In the genomic region with DNA sequence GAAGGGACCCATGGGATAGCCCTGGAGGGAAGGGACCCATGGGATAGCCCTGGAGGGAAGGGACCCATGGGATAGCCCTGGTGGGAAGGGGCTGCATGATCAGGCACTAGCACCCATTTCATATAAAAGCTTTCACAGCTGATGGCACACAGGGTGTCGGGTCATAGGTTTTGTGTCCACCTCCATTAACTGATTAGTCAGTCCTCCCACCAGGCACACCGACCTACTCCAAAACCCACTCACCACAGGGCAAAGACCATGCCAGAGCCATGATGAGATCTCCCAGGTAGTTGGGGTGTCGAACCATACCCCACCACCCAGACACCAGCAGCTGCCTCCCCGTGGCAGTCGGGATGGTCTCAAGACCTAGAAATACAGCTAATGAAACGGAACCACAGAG, we compare ENCODE assay signal across 9 mouse cellular contexts. TPM values are rescaled to one million over a fixed set of nuclear protein-coding genes. Genes with fewer than 3 reads are reported as not detected.
DNase-seq lines count a peak whose midpoint lies in the region; ATAC-seq and TF ChIP-seq lines count a peak whose summit lies in the region.
"Had no signal": no experiment of that assay in that cellular context is flagged by ENCODE, and none has a peak within 500 bp of the region (broad histone marks: within the 10 kb centered on the region; RNA-seq: fewer than 3 reads in every experiment).

No protein-coding gene starts in this region.

- no peak for ATAC-seq in kidney, embryonic 15.5 days (replicated peaks; ENCODE audit: low FRiP score)
- ATAC-seq in G1E (ENCODE audit: extremely low read depth, insufficient number of reproducible peaks, low FRiP score, poor library complexity, severe bottlenecking) = no peak
- no peak for ATAC-seq in embryonic facial prominence, embryonic 14.5 days (ENCODE audit: low read depth)
- no peak for ATAC-seq in limb, embryonic 14.5 days (ENCODE audit: low FRiP score, low read depth)

- H3K4me2 ChIP-seq in kidney, embryonic 15.5 days = peak overlapping the region; percentile 98
- no peak overlapping the region for H3K4me2 ChIP-seq in embryonic facial prominence, embryonic 14.5 days (ENCODE audit: low read depth, low read length)
- H3K4me2 ChIP-seq in limb, embryonic 14.5 days (replicated peaks; ENCODE audit: low read depth, low read length, severe bottlenecking) = no peak overlapping the region

- H3K27ac ChIP-seq in kidney, embryonic 15.5 days = no peak overlapping the region
- no peak overlapping the region for H3K27ac ChIP-seq in embryonic facial prominence, embryonic 14.5 days (replicated peaks; ENCODE audit: low read depth, low read length)
- no peak overlapping the region for H3K27ac ChIP-seq in limb, embryonic 14.5 days (replicated peaks; ENCODE audit: low read depth, low read length)

- peaks cover 58% of the 10 kb centered on the region for H3K4me1 ChIP-seq in kidney, embryonic 15.5 days
- H3K4me1 ChIP-seq in G1E (ENCODE audit: insufficient read depth, low read depth, low read length) = peaks cover 68% of the 10 kb centered on the region
- H3K4me1 ChIP-seq in embryonic facial prominence, embryonic 14.5 days (ENCODE audit: control insufficient read depth, insufficient read depth, low read length) = peaks cover 28% of the 10 kb centered on the region
- peaks cover 29% of the 10 kb centered on the region for H3K4me1 ChIP-seq in limb, embryonic 14.5 days (ENCODE audit: control insufficient read depth, insufficient read depth, low read length)

- H3K9ac ChIP-seq in kidney, embryonic 15.5 days = no peak overlapping the region
- peak overlapping the region; percentile 94; the same call in 1 of the 2 replicates for H3K9ac ChIP-seq in embryonic facial prominence, embryonic 14.5 days (ENCODE audit: low read depth, low read length)
- H3K9ac ChIP-seq in limb, embryonic 14.5 days (ENCODE audit: low read depth, low read length, severe bottlenecking) = 0 out of 2 replicates have a peak overlapping the region, but pooled peaks have one; percentile 90

- no peak for TF ChIP-seq POLR2A in limb, embryonic 14.5 days (IDR thresholded peaks at IDR 0.05; ENCODE audit: borderline replicate concordance, extremely low read depth, insufficient read depth, insufficient read length)

- 90% methylated on average over 6 of the region's 6 CpGs for WGBS in kidney, embryonic 15.5 days
- WGBS in embryonic facial prominence, embryonic 14.5 days = 97% methylated on average over 5 of the region's 6 CpGs
- 92% methylated on average over 6 of the region's 6 CpGs for WGBS in limb, embryonic 14.5 days

- DNase-seq in kidney, postnatal 10 days = no peak
- no peak for DNase-seq in G1E (ENCODE audit: low spot score)
- DNase-seq in embryonic facial prominence, embryonic 14.5 days (ENCODE audit: low spot score) = no peak
- DNase-seq in limb, embryonic 14.5 days (ENCODE audit: low spot score) = no peak
- no peak for DNase-seq in urinary bladder, adult 18-20 months (ENCODE audit: low spot score in 2 of 2)
- no peak for DNase-seq in gastrocnemius, postnatal 25 days
- no peak for DNase-seq in yolk sac, embryonic 10.5 days (ENCODE audit: low spot score)
- DNase-seq: thymus, postnatal 4 days had no signal

- H3K27me3 ChIP-seq in kidney, embryonic 15.5 days = no peaks in the 10 kb centered on the region
- no peaks in the 10 kb centered on the region for H3K27me3 ChIP-seq in G1E (ENCODE audit: insufficient read depth, low read length)
- no peaks in the 10 kb centered on the region for H3K27me3 ChIP-seq in embryonic facial prominence, embryonic 14.5 days (replicated peaks; ENCODE audit: control insufficient read depth, insufficient read depth, low read length)
- no peaks in the 10 kb centered on the region for H3K27me3 ChIP-seq in limb, embryonic 14.5 days (ENCODE audit: control insufficient read depth, insufficient read depth, low read length)

- no peak overlapping the region; the same call in 1 of the 2 replicates for H3K4me3 ChIP-seq in kidney, embryonic 15.5 days (replicated peaks)
- H3K4me3 ChIP-seq in G1E (ENCODE audit: low read depth, low read length) = peak overlapping the region; percentile 99; the same call in 1 of the 2 replicates
- no peak overlapping the region for H3K4me3 ChIP-seq in embryonic facial prominence, embryonic 14.5 days (ENCODE audit: low read depth, low read length)
- H3K4me3 ChIP-seq in limb, embryonic 14.5 days (replicated peaks; ENCODE audit: low read length) = no peak overlapping the region

- peaks cover 19% of the 10 kb centered on the region for H3K36me3 ChIP-seq in kidney, embryonic 15.5 days
- H3K36me3 ChIP-seq in G1E (replicated peaks) = peaks cover 66% of the 10 kb centered on the region
- H3K36me3 ChIP-seq in embryonic facial prominence, embryonic 14.5 days (ENCODE audit: control insufficient read depth, insufficient read depth, low read length) = peaks cover 14% of the 10 kb centered on the region
- peaks cover 18% of the 10 kb centered on the region; the same call in 1 of the 2 replicates for H3K36me3 ChIP-seq in limb, embryonic 14.5 days (ENCODE audit: control insufficient read depth, insufficient read depth, low read length)

- TF ChIP-seq CTCF in G1E (IDR thresholded peaks at IDR 0.05; ENCODE audit: low read depth, low read length) = no peak

- H3K9me3 ChIP-seq in kidney, embryonic 15.5 days (replicated peaks) = no peaks in the 10 kb centered on the region
- H3K9me3 ChIP-seq in G1E (replicated peaks) = no peaks in the 10 kb centered on the region
- no peaks in the 10 kb centered on the region for H3K9me3 ChIP-seq in embryonic facial prominence, embryonic 14.5 days (ENCODE audit: control insufficient read depth, low read length)
- H3K9me3 ChIP-seq in limb, embryonic 14.5 days (ENCODE audit: control insufficient read depth, low read length) = no peaks in the 10 kb centered on the region

RNA-seq across cellular contexts. Expression of a gene that starts 2.1 kb away (rescaled TPM):
- 33.0 and 33.2 TPM in 2 replicates for polyA plus RNA-seq in kidney, embryonic 15.5 days (2015; fragmentation: Nextera tagmentation; extraction: Ambion mirVana)
- total RNA-seq in G1E (2014; fragmentation: Nextera tagmentation) (8.3 and 16.3 TPM in 2 replicates), G1E (2017) (11.0 and 23.3 TPM in 2 replicates)
- 58.7 and 60.6 TPM in 2 replicates for polyA plus RNA-seq in G1E (2012)
- polyA plus RNA-seq in embryonic facial prominence, embryonic 14.5 days (2014; fragmentation: Nextera tagmentation; extraction: Ambion mirVana) = 33.1 and 33.6 TPM in 2 replicates
- polyA plus RNA-seq in limb, embryonic 14.5 days (2012; rRNA removed) = 32.0 and 41.5 TPM in 2 replicates
- 36.5 and 37.0 TPM in 2 replicates for polyA plus RNA-seq in limb, embryonic 14.5 days (2014; fragmentation: Nextera tagmentation; extraction: Ambion mirVana)
- 1 to 10 TPM; 6.8 to 7.7 TPM for total RNA-seq in gastrocnemius, postnatal 25 days (2021)

RNA-seq across cellular contexts. Expression of a gene that starts 5.1 kb away (rescaled TPM):
- 23.6 and 24.9 TPM in 2 replicates for polyA plus RNA-seq in kidney, embryonic 15.5 days (2015; fragmentation: Nextera tagmentation; extraction: Ambion mirVana)
- total RNA-seq in G1E (2014; fragmentation: Nextera tagmentation) (22.9 and 24.0 TPM in 2 replicates), G1E (2017) (17.2 and 21.4 TPM in 2 replicates)
- polyA plus RNA-seq in G1E (2012) = 15.0 and 20.0 TPM in 2 replicates
- 19.5 and 21.7 TPM in 2 replicates for polyA plus RNA-seq in embryonic facial prominence, embryonic 14.5 days (2014; fragmentation: Nextera tagmentation; extraction: Ambion mirVana)
- 43.8 and 59.6 TPM in 2 replicates for polyA plus RNA-seq in limb, embryonic 14.5 days (2012; rRNA removed)
- polyA plus RNA-seq in limb, embryonic 14.5 days (2014; fragmentation: Nextera tagmentation; extraction: Ambion mirVana) = 15.5 and 18.8 TPM in 2 replicates
- 1 to 10 TPM; 4.2 to 6.9 TPM for total RNA-seq in gastrocnemius, postnatal 25 days (2021)

RNA-seq across cellular contexts. Expression of a gene that starts 5.4 kb away (rescaled TPM):
- 741 and 838 TPM in 2 replicates for polyA plus RNA-seq in kidney, embryonic 15.5 days (2015; fragmentation: Nextera tagmentation; extraction: Ambion mirVana)
- total RNA-seq in G1E (2014; fragmentation: Nextera tagmentation) (3,086 and 3,502 TPM in 2 replicates), G1E (2017) (2,639 and 2,986 TPM in 2 replicates)
- polyA plus RNA-seq in G1E (2012) = 5,636 and 5,712 TPM in 2 replicates
- 870 and 937 TPM in 2 replicates for polyA plus RNA-seq in embryonic facial prominence, embryonic 14.5 days (2014; fragmentation: Nextera tagmentation; extraction: Ambion mirVana)
- polyA plus RNA-seq in limb, embryonic 14.5 days (2012; rRNA removed) = 1,573 and 1,838 TPM in 2 replicates
- polyA plus RNA-seq in limb, embryonic 14.5 days (2014; fragmentation: Nextera tagmentation; extraction: Ambion mirVana) = 948 and 968 TPM in 2 replicates
- 100 to 1,000 TPM; 317 to 352 TPM for total RNA-seq in gastrocnemius, postnatal 25 days (2021)

RNA-seq across cellular contexts. Expression of a gene that starts 5.5 kb away (rescaled TPM):
- 77.9 and 81.6 TPM in 2 replicates for polyA plus RNA-seq in kidney, embryonic 15.5 days (2015; fragmentation: Nextera tagmentation; extraction: Ambion mirVana)
- total RNA-seq in G1E (2014; fragmentation: Nextera tagmentation) (46.6 and 51.6 TPM in 2 replicates), G1E (2017) (46.9 and 52.4 TPM in 2 replicates)
- polyA plus RNA-seq in G1E (2012) = 41.8 and 46.8 TPM in 2 replicates
- 67.5 and 69.8 TPM in 2 replicates for polyA plus RNA-seq in embryonic facial prominence, embryonic 14.5 days (2014; fragmentation: Nextera tagmentation; extraction: Ambion mirVana)
- 47.0 and 54.8 TPM in 2 replicates for polyA plus RNA-seq in limb, embryonic 14.5 days (2012; rRNA removed)
- polyA plus RNA-seq in limb, embryonic 14.5 days (2014; fragmentation: Nextera tagmentation; extraction: Ambion mirVana) = 75.3 and 75.5 TPM in 2 replicates
- total RNA-seq in gastrocnemius, postnatal 25 days (2021) = 10 to 100 TPM; 27.2 to 29.2 TPM

RNA-seq across cellular contexts. Expression of a gene that starts 13.9 kb away (rescaled TPM):
- 70.3 and 78.5 TPM in 2 replicates for polyA plus RNA-seq in kidney, embryonic 15.5 days (2015; fragmentation: Nextera tagmentation; extraction: Ambion mirVana)
- total RNA-seq in G1E (2014; fragmentation: Nextera tagmentation) (24.7 and 32.4 TPM in 2 replicates), G1E (2017) (33.2 and 39.8 TPM in 2 replicates)
- 29.3 and 34.9 TPM in 2 replicates for polyA plus RNA-seq in G1E (2012)
- polyA plus RNA-seq in embryonic facial prominence, embryonic 14.5 days (2014; fragmentation: Nextera tagmentation; extraction: Ambion mirVana) = 52.0 and 66.5 TPM in 2 replicates
- 81.6 and 95.9 TPM in 2 replicates for polyA plus RNA-seq in limb, embryonic 14.5 days (2012; rRNA removed)
- polyA plus RNA-seq in limb, embryonic 14.5 days (2014; fragmentation: Nextera tagmentation; extraction: Ambion mirVana) = 51.9 and 60.5 TPM in 2 replicates
- total RNA-seq in gastrocnemius, postnatal 25 days (2021) = 10 to 100 TPM; 18.0 to 19.1 TPM
